Mouse (Mus musculus): ENCODE results near the gene Ap1s3. TPM values are rescaled to one million over a fixed set of nuclear protein-coding genes. Genes with fewer than 3 reads are reported as not detected.

Gene Ap1s3
- polyA plus RNA-seq, 1 experiment from 2014 or later: 0.29 TPM

GRCm38 (mm10) chr1:79592721-79593277, 79.0 kb downstream of the Ap1s3 start:
- Histone ChIP-seq H3K9ac (ENCODE audit: low read depth, low read length) (no peak overlapping the region), H3K36me3 (ENCODE audit: control insufficient read depth, insufficient read depth, low read length) (no peaks in the 10 kb centered on the region), H3K4me3 (ENCODE audit: low read depth, low read length) (no peak overlapping the region), H3K4me1 (replicated peaks; ENCODE audit: control insufficient read depth, insufficient read depth, low read length) (no peaks in the 10 kb centered on the region), H3K9me3 (ENCODE audit: control insufficient read depth, low read length) (no peaks in the 10 kb centered on the region), H3K27me3 (ENCODE audit: control insufficient read depth, insufficient read depth, low read length) (no peaks in the 10 kb centered on the region), H3K4me2 (replicated peaks; ENCODE audit: low read depth, low read length) (no peak overlapping the region), H3K27ac (ENCODE audit: low read depth, low read length) (no peak overlapping the region)
- no peak for ATAC-seq (ENCODE audit: low FRiP score)
- DNase-seq (ENCODE audit: low spot score): no peak
- WGBS: 88% methylated on average over 4 of the region's 4 CpGs

GRCm38 (mm10) chr1:79591091-79591490, 80.7 kb downstream of the Ap1s3 start:
- Histone ChIP-seq H3K9ac (ENCODE audit: low read depth, low read length) (no peak overlapping the region), H3K27ac (ENCODE audit: low read depth, low read length) (no peak overlapping the region), H3K4me3 (ENCODE audit: low read depth, low read length) (no peak overlapping the region), H3K4me2 (replicated peaks; ENCODE audit: low read depth, low read length) (no peak overlapping the region), H3K36me3 (ENCODE audit: control insufficient read depth, insufficient read depth, low read length) (no peaks in the 10 kb centered on the region), H3K9me3 (ENCODE audit: control insufficient read depth, low read length) (no peaks in the 10 kb centered on the region), H3K4me1 (replicated peaks; ENCODE audit: control insufficient read depth, insufficient read depth, low read length) (no peaks in the 10 kb centered on the region), H3K27me3 (ENCODE audit: control insufficient read depth, insufficient read depth, low read length) (no peaks in the 10 kb centered on the region)
- ATAC-seq (ENCODE audit: low FRiP score): no peak
- DNase-seq (ENCODE audit: low spot score): no peak
- 100% methylated on average over 1 of the region's 1 CpGs for WGBS

- H3K36me3 ChIP-seq (ENCODE audit: control insufficient read depth, insufficient read depth, low read length): no peaks in the 10 kb centered on the region
- no peak overlapping the region for H3K27ac ChIP-seq (ENCODE audit: low read depth, low read length)
- no peaks in the 10 kb centered on the region for H3K27me3 ChIP-seq (ENCODE audit: control insufficient read depth, insufficient read depth, low read length)
- no peaks in the 10 kb centered on the region for H3K9me3 ChIP-seq (ENCODE audit: control insufficient read depth, low read length)
- 95% methylated on average over 4 of the region's 4 CpGs for WGBS
- no peak for ATAC-seq (ENCODE audit: low FRiP score)
- DNase-seq (ENCODE audit: low spot score): no peak
- no peak overlapping the region for H3K4me3 ChIP-seq (ENCODE audit: low read depth, low read length)
- H3K4me2 ChIP-seq (replicated peaks; ENCODE audit: low read depth, low read length): no peak overlapping the region
- no peak overlapping the region for H3K9ac ChIP-seq (ENCODE audit: low read depth, low read length)
- no peaks in the 10 kb centered on the region for H3K4me1 ChIP-seq (replicated peaks; ENCODE audit: control insufficient read depth, insufficient read depth, low read length)
Measured at GRCm38 (mm10) chr1:79589971-79590763, 81.6 kb downstream of the Ap1s3 start.

GRCm38 (mm10) chr1:79589424-79589823, 82.3 kb downstream of the Ap1s3 start:
- no peaks in the 10 kb centered on the region for H3K9me3 ChIP-seq (ENCODE audit: control insufficient read depth, low read length)
- H3K9ac ChIP-seq (ENCODE audit: low read depth, low read length): no peak overlapping the region
- no peaks in the 10 kb centered on the region for H3K4me1 ChIP-seq (replicated peaks; ENCODE audit: control insufficient read depth, insufficient read depth, low read length)
- H3K27me3 ChIP-seq (ENCODE audit: control insufficient read depth, insufficient read depth, low read length): no peaks in the 10 kb centered on the region
- H3K36me3 ChIP-seq (ENCODE audit: control insufficient read depth, insufficient read depth, low read length): no peaks in the 10 kb centered on the region
- DNase-seq (ENCODE audit: low spot score) (no peak), ATAC-seq (ENCODE audit: low FRiP score) (no peak)
- H3K27ac ChIP-seq (ENCODE audit: low read depth, low read length): no peak overlapping the region
- H3K4me2 ChIP-seq (replicated peaks; ENCODE audit: low read depth, low read length): no peak overlapping the region
- 72% methylated on average over 6 of the region's 6 CpGs for WGBS
- H3K4me3 ChIP-seq (ENCODE audit: low read depth, low read length): no peak overlapping the region

GRCm38 (mm10) chr1:79581136-79581679, 90.6 kb downstream of the Ap1s3 start:
- Histone ChIP-seq H3K27me3 (ENCODE audit: control insufficient read depth, insufficient read depth, low read length) (no peaks in the 10 kb centered on the region), H3K9ac (ENCODE audit: low read depth, low read length) (peak overlapping the region; percentile 63), H3K4me3 (ENCODE audit: low read depth, low read length) (peak overlapping the region; percentile 36), H3K4me1 (replicated peaks; ENCODE audit: control insufficient read depth, insufficient read depth, low read length) (no peaks in the 10 kb centered on the region), H3K9me3 (ENCODE audit: control insufficient read depth, low read length) (no peaks in the 10 kb centered on the region), H3K36me3 (ENCODE audit: control insufficient read depth, insufficient read depth, low read length) (no peaks in the 10 kb centered on the region), H3K4me2 (replicated peaks; ENCODE audit: low read depth, low read length) (peak overlapping the region; percentile 49), H3K27ac (ENCODE audit: low read depth, low read length) (peak overlapping the region; percentile 60)
- DNase-seq (ENCODE audit: low spot score): peak; percentile 74
- peak; percentile 92 for ATAC-seq (ENCODE audit: low FRiP score)
- 1% methylated on average over 15 of the region's 15 CpGs for WGBS

- ATAC-seq (ENCODE audit: low FRiP score): no peak
- Histone ChIP-seq H3K9ac (ENCODE audit: low read depth, low read length) (no peak overlapping the region), H3K4me1 (replicated peaks; ENCODE audit: control insufficient read depth, insufficient read depth, low read length) (no peaks in the 10 kb centered on the region), H3K4me2 (replicated peaks; ENCODE audit: low read depth, low read length) (no peak overlapping the region), H3K27me3 (ENCODE audit: control insufficient read depth, insufficient read depth, low read length) (no peaks in the 10 kb centered on the region), H3K36me3 (ENCODE audit: control insufficient read depth, insufficient read depth, low read length) (no peaks in the 10 kb centered on the region), H3K9me3 (ENCODE audit: control insufficient read depth, low read length) (no peaks in the 10 kb centered on the region), H3K27ac (ENCODE audit: low read depth, low read length) (no peak overlapping the region), H3K4me3 (ENCODE audit: low read depth, low read length) (no peak overlapping the region)
- WGBS: 88% methylated on average over 3 of the region's 3 CpGs
- no peak for DNase-seq (ENCODE audit: low spot score)
Measured at GRCm38 (mm10) chr1:79577357-79577756, 94.4 kb downstream of the Ap1s3 start.

GRCm38 (mm10) chr1:79571912-79572311, 99.9 kb downstream of the Ap1s3 start:
- Histone ChIP-seq H3K27ac (ENCODE audit: low read depth, low read length) (no peak overlapping the region), H3K4me1 (replicated peaks; ENCODE audit: control insufficient read depth, insufficient read depth, low read length) (no peaks in the 10 kb centered on the region), H3K4me3 (ENCODE audit: low read depth, low read length) (no peak overlapping the region), H3K36me3 (ENCODE audit: control insufficient read depth, insufficient read depth, low read length) (no peaks in the 10 kb centered on the region), H3K9ac (ENCODE audit: low read depth, low read length) (no peak overlapping the region), H3K4me2 (replicated peaks; ENCODE audit: low read depth, low read length) (no peak overlapping the region), H3K9me3 (ENCODE audit: control insufficient read depth, low read length) (no peaks in the 10 kb centered on the region), H3K27me3 (ENCODE audit: control insufficient read depth, insufficient read depth, low read length) (no peaks in the 10 kb centered on the region)
- WGBS: 79% methylated on average over 4 of the region's 4 CpGs
- no peak for DNase-seq (ENCODE audit: low spot score)
- ATAC-seq (ENCODE audit: low FRiP score): no peak

- no peak overlapping the region for H3K4me3 ChIP-seq (ENCODE audit: low read depth, low read length)
- no peaks in the 10 kb centered on the region for H3K4me1 ChIP-seq (replicated peaks; ENCODE audit: control insufficient read depth, insufficient read depth, low read length)
- H3K27me3 ChIP-seq (ENCODE audit: control insufficient read depth, insufficient read depth, low read length): no peaks in the 10 kb centered on the region
- no peaks in the 10 kb centered on the region for H3K9me3 ChIP-seq (ENCODE audit: control insufficient read depth, low read length)
- WGBS: 93% methylated on average over 6 of the region's 6 CpGs
- no peak overlapping the region for H3K9ac ChIP-seq (ENCODE audit: low read depth, low read length)
- ATAC-seq (ENCODE audit: low FRiP score) (no peak), DNase-seq (ENCODE audit: low spot score) (no peak)
- no peak overlapping the region for H3K27ac ChIP-seq (ENCODE audit: low read depth, low read length)
- no peak overlapping the region for H3K4me2 ChIP-seq (replicated peaks; ENCODE audit: low read depth, low read length)
- H3K36me3 ChIP-seq (ENCODE audit: control insufficient read depth, insufficient read depth, low read length): no peaks in the 10 kb centered on the region
Measured at GRCm38 (mm10) chr1:79571126-79571525, 100.6 kb downstream of the Ap1s3 start.

- Histone ChIP-seq H3K27me3 (ENCODE audit: control insufficient read depth, insufficient read depth, low read length) (no peaks in the 10 kb centered on the region), H3K36me3 (ENCODE audit: control insufficient read depth, insufficient read depth, low read length) (no peaks in the 10 kb centered on the region), H3K4me1 (replicated peaks; ENCODE audit: control insufficient read depth, insufficient read depth, low read length) (no peaks in the 10 kb centered on the region), H3K4me3 (ENCODE audit: low read depth, low read length) (no peak overlapping the region), H3K27ac (ENCODE audit: low read depth, low read length) (no peak overlapping the region), H3K9me3 (ENCODE audit: control insufficient read depth, low read length) (no peaks in the 10 kb centered on the region), H3K9ac (ENCODE audit: low read depth, low read length) (no peak overlapping the region), H3K4me2 (replicated peaks; ENCODE audit: low read depth, low read length) (no peak overlapping the region)
- WGBS: 83% methylated on average over 5 of the region's 5 CpGs
- no peak for DNase-seq (ENCODE audit: low spot score)
- ATAC-seq (ENCODE audit: low FRiP score): no peak
Measured at GRCm38 (mm10) chr1:79561186-79561585, 110.6 kb downstream of the Ap1s3 start.
